Mouse (Mus musculus): ENCODE results near the gene Midn. TPM values are rescaled to one million over a fixed set of nuclear protein-coding genes. Genes with fewer than 3 reads are reported as not detected.

Midn gene
- polyA plus RNA-seq, 1 experiment from 2014 or later, result 67.1 TPM

DNA sequence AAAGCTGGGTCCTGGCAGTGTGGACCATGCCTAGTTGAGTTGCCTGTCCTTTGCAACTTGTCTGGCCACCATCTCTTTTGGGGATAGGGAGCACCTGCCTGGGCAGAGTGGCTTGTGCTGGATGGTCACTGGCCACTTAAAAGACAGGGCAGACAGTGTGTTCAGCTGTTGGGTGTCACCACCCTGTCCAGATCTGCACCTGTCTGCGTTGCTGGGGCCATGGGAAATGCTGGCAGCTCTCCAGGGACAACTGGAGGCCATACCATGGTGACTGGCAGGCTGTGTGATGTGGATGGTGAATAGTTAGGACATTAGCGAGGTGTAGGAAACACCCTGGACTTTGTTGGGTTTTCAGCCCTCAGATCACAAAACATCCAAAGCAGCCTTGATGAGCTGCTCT is 27.9 kb upstream of the Midn start:
- DNase-seq (ENCODE audit: low spot score), result no peak
- Histone ChIP-seq H3K36me3 (ENCODE audit: control insufficient read depth, insufficient read depth, low read length) (peaks cover 5% of the 10 kb centered on the region; the same call in 1 of the 2 replicates), H3K27me3 (ENCODE audit: control insufficient read depth, insufficient read depth, low read length) (no peaks in the 10 kb centered on the region), H3K27ac (ENCODE audit: low read depth, low read length) (no peak overlapping the region), H3K9ac (ENCODE audit: low read depth, low read length) (no peak overlapping the region), H3K4me1 (replicated peaks; ENCODE audit: control insufficient read depth, insufficient read depth, low read length) (peaks cover 16% of the 10 kb centered on the region), H3K4me2 (replicated peaks; ENCODE audit: low read depth, low read length) (no peak overlapping the region), H3K9me3 (ENCODE audit: control insufficient read depth, low read length) (no peaks in the 10 kb centered on the region), H3K4me3 (ENCODE audit: low read depth, low read length) (no peak overlapping the region)
- 88% methylated on average over 2 of the region's 2 CpGs for WGBS
- ATAC-seq (ENCODE audit: low FRiP score), result no peak

DNA sequence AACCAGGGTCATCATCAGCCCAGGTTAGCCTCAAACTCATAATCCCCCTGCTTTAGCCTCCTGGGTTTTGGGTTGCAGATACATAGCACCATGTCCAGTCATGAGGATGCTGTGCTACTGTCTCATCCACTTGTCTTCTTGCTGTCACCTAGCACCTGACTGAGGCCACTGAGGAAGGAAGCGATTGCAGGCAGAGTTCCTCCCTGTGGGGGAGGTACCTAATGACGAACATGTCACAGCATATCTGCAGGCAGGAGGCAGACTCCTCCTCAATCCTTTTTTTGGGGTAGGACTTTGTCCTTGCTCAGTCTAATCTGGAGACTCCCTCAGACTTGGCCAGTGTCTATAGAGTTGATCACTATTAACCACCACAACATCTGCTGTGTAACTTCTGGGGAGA is 26.4 kb upstream of the Midn start:
- no peak overlapping the region for H3K27ac ChIP-seq (ENCODE audit: low read depth, low read length)
- H3K4me1 ChIP-seq (replicated peaks; ENCODE audit: control insufficient read depth, insufficient read depth, low read length), result peaks cover 16% of the 10 kb centered on the region
- DNase-seq (ENCODE audit: low spot score), result no peak
- H3K36me3 ChIP-seq (ENCODE audit: control insufficient read depth, insufficient read depth, low read length), result peaks cover 16% of the 10 kb centered on the region; the same call in 1 of the 2 replicates
- H3K4me2 ChIP-seq (replicated peaks; ENCODE audit: low read depth, low read length), result no peak overlapping the region
- no peak overlapping the region for H3K9ac ChIP-seq (ENCODE audit: low read depth, low read length)
- H3K27me3 ChIP-seq (ENCODE audit: control insufficient read depth, insufficient read depth, low read length), result no peaks in the 10 kb centered on the region
- no peak overlapping the region for H3K4me3 ChIP-seq (ENCODE audit: low read depth, low read length)
- H3K9me3 ChIP-seq (ENCODE audit: control insufficient read depth, low read length), result no peaks in the 10 kb centered on the region
- no peak for ATAC-seq (ENCODE audit: low FRiP score)
- 87% methylated on average over 2 of the region's 2 CpGs for WGBS

DNA sequence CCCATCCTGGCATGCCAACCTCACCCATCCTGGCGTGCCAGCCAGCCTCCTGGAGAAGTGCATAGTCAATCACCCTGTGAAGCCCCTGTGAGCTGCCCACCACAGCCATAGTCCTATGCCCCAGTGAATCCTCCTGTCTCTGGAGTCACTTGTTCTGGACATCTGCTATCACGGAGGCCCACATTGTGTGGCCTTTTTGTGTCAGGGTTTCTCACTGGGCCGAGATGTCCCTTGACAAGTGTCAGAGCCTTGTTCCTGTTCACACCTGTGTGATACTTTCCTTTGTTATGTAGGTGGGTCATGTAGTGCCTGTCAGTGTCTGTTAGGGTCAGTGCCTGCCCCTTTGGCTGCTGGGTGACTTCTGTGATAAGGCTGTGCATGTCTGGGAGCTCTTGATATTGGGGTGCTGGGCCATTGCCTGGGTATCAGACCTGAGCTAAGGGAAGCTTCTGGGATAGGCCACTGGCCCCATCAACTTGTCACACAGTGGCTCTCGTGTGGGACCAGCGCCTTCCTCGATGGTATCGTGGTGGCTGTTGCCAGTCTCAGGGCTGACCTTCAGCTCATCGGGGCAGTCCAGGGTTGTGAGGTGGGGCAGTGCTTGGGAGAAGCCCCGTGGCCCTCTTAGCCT is 24.0 kb upstream of the Midn start:
- H3K27me3 ChIP-seq (ENCODE audit: control insufficient read depth, insufficient read depth, low read length), result no peaks in the 10 kb centered on the region
- no peak overlapping the region for H3K27ac ChIP-seq (ENCODE audit: low read depth, low read length)
- H3K4me3 ChIP-seq (ENCODE audit: low read depth, low read length), result no peak overlapping the region
- H3K9ac ChIP-seq (ENCODE audit: low read depth, low read length), result no peak overlapping the region
- H3K36me3 ChIP-seq (ENCODE audit: control insufficient read depth, insufficient read depth, low read length), result peaks cover 17% of the 10 kb centered on the region; the same call in 1 of the 2 replicates
- ATAC-seq (ENCODE audit: low FRiP score) (no peak), DNase-seq (ENCODE audit: low spot score) (no peak)
- no peaks in the 10 kb centered on the region for H3K9me3 ChIP-seq (ENCODE audit: control insufficient read depth, low read length)
- WGBS, result 93% methylated on average over 9 of the region's 9 CpGs
- H3K4me1 ChIP-seq (replicated peaks; ENCODE audit: control insufficient read depth, insufficient read depth, low read length), result no peaks in the 10 kb centered on the region
- no peak overlapping the region for H3K4me2 ChIP-seq (replicated peaks; ENCODE audit: low read depth, low read length)

- ATAC-seq (ENCODE audit: low FRiP score), result no peak
- Histone ChIP-seq H3K4me1 (replicated peaks; ENCODE audit: control insufficient read depth, insufficient read depth, low read length) (peaks cover 11% of the 10 kb centered on the region), H3K27me3 (ENCODE audit: control insufficient read depth, insufficient read depth, low read length) (no peaks in the 10 kb centered on the region; the same call in 1 of the 2 replicates)
These were observed 20.2 kb upstream of the Midn start for GRCm38 (mm10) chr10:80127920-80128319.

DNA sequence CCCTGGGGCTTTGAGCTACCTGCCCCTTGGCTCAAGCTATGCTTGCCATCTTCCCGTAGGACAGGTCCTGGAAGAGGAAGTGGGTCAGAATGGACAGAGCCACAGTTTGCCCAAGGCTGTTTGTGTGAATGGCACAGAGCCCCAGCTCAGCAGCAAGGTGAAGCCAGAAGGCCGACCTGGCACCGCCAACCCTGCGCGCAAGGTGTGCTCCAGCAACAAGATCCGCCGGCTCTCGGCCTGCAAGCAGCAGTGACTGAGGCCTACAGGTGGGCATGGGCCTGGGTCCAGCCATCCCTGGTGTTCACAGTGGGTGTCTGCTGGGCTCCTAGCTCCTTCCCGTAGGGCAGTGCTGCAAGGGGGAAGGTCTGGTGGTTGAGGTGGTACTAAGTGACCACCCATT is 18.2 kb upstream of the Midn start:
- Histone ChIP-seq H3K4me2 (replicated peaks; ENCODE audit: low read depth, low read length) (no peak overlapping the region), H3K27me3 (ENCODE audit: control insufficient read depth, insufficient read depth, low read length) (peaks cover 2% of the 10 kb centered on the region; the same call in 1 of the 2 replicates), H3K27ac (ENCODE audit: low read depth, low read length) (no peak overlapping the region), H3K4me3 (ENCODE audit: low read depth, low read length) (no peak overlapping the region), H3K36me3 (ENCODE audit: control insufficient read depth, insufficient read depth, low read length) (peaks cover 25% of the 10 kb centered on the region), H3K9me3 (ENCODE audit: control insufficient read depth, low read length) (no peaks in the 10 kb centered on the region), H3K9ac (ENCODE audit: low read depth, low read length) (no peak overlapping the region), H3K4me1 (replicated peaks; ENCODE audit: control insufficient read depth, insufficient read depth, low read length) (peaks cover 11% of the 10 kb centered on the region)
- ATAC-seq (ENCODE audit: low FRiP score), result no peak
- DNase-seq (ENCODE audit: low spot score), result no peak
- 92% methylated on average over 9 of the region's 9 CpGs for WGBS

More at GRCm38 (mm10) chr10:80127920-80128319, 20.2 kb upstream of the Midn start:
- H3K9me3 ChIP-seq (ENCODE audit: control insufficient read depth, low read length), result no peaks in the 10 kb centered on the region
- 93% methylated on average over 8 of the region's 8 CpGs for WGBS
- peaks cover 27% of the 10 kb centered on the region for H3K36me3 ChIP-seq (ENCODE audit: control insufficient read depth, insufficient read depth, low read length)
- no peak overlapping the region for H3K4me2 ChIP-seq (replicated peaks; ENCODE audit: low read depth, low read length)
- no peak overlapping the region for H3K9ac ChIP-seq (ENCODE audit: low read depth, low read length)
- no peak overlapping the region for H3K27ac ChIP-seq (ENCODE audit: low read depth, low read length)
- H3K4me3 ChIP-seq (ENCODE audit: low read depth, low read length), result no peak overlapping the region
- DNase-seq (ENCODE audit: low spot score), result no peak

DNA sequence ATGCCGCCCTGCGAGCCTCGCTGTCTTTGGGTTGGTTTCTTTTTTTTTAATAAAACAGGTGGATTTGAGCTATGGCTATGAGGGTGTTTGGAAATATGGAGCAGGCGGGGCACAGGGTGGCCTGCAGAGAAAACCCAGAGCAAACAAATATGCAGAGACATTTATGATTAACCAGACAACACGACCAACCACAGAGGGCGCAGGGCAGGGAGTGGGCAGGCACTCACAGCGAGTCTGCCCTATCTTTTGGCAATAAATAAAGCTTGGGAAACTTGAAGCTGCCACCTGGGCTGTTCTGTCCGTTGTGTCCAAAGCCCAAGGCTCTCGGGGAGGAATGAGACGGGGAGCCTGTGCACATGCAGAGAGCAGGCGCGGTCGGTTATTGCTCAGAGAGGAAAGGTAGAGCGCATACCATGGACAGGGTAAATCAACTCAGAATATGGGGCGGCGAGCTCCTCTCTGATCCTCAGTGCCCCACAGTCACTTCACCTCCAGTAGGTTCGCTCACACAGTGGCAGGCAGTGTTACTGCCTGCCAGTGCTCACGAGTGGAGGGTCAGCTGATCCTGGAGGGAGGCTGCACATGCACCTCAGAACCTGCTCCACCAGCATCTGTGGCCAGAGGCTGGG is 17.6 kb upstream of the Midn start:
- DNase-seq (ENCODE audit: low spot score), result peak; percentile 17
- 83% methylated on average over 18 of the region's 18 CpGs for WGBS
- Histone ChIP-seq H3K4me2 (replicated peaks; ENCODE audit: low read depth, low read length) (peak overlapping the region; percentile 8; the same call in 1 of the 2 replicates), H3K4me1 (replicated peaks; ENCODE audit: control insufficient read depth, insufficient read depth, low read length) (peaks cover 11% of the 10 kb centered on the region), H3K9me3 (ENCODE audit: control insufficient read depth, low read length) (no peaks in the 10 kb centered on the region), H3K27ac (ENCODE audit: low read depth, low read length) (no peak overlapping the region), H3K9ac (ENCODE audit: low read depth, low read length) (no peak overlapping the region), H3K27me3 (ENCODE audit: control insufficient read depth, insufficient read depth, low read length) (peaks cover 4% of the 10 kb centered on the region; the same call in 1 of the 2 replicates), H3K4me3 (ENCODE audit: low read depth, low read length) (no peak overlapping the region), H3K36me3 (ENCODE audit: control insufficient read depth, insufficient read depth, low read length) (peaks cover 19% of the 10 kb centered on the region)
- ATAC-seq (ENCODE audit: low FRiP score), result no peak

DNA sequence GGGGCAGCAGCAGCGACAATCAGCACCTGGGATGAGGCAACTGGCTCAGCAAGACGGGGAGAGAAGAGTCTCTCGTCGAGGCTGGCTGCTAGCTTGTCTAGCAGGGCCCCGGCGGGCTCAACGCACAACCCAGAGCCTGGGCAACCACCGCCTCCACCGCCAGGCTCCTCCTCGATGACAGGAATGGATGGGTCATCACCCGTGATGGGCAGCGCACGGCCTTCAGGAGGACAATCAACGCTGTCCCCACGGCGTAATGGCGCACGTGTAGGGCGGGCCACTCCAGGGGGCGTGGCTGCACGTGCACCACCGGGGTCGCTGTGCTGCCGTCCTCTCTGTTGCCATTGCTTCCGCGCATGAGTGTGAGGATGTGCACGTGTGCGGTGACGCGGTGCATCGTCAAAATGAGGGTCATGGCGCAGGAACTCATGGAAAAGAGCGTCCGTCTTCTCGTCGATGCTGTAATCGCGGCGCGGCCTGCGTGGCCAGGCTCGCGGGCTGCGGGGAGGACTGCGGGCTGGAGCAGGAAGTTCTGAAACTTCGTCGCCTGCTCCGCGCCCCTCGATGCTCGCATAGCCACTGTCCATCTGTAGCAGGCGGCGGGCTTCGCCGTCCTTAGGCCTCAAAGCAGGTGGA is 16.6 kb upstream of the Midn start:
- Histone ChIP-seq H3K27ac (ENCODE audit: low read depth, low read length) (no peak overlapping the region; the same call in 1 of the 2 replicates), H3K4me2 (replicated peaks; ENCODE audit: low read depth, low read length) (peak overlapping the region; percentile 8; the same call in 1 of the 2 replicates), H3K4me3 (ENCODE audit: low read depth, low read length) (no peak overlapping the region), H3K36me3 (ENCODE audit: control insufficient read depth, insufficient read depth, low read length) (peaks cover 12% of the 10 kb centered on the region), H3K27me3 (ENCODE audit: control insufficient read depth, insufficient read depth, low read length) (peaks cover 11% of the 10 kb centered on the region; the same call in 1 of the 2 replicates), H3K4me1 (replicated peaks; ENCODE audit: control insufficient read depth, insufficient read depth, low read length) (peaks cover 11% of the 10 kb centered on the region), H3K9ac (ENCODE audit: low read depth, low read length) (no peak overlapping the region), H3K9me3 (ENCODE audit: control insufficient read depth, low read length) (no peaks in the 10 kb centered on the region)
- WGBS, result 15% methylated on average over 46 of the region's 55 CpGs
- DNase-seq (ENCODE audit: low spot score) (peak; percentile 71), ATAC-seq (ENCODE audit: low FRiP score) (peak; percentile 56)

DNA sequence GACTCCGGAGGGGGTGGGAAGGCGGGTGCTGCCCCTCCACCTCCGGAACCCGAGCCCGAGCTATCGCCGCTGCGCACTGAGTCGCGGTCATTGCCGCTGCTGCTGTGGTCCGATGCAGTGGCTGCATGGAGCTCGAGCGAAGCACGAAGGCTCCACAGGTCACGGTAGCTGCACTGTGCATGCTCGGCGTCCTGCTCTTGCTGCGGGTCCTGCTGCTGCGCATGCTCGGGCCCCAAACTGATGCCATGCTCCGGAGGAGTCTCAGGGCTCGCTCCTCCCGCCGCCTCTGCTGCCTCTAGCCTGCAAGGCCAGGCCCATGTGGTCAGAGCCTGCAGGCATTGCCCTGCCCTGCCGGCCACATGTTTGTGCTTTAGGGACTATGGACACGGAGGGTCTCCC is 16.1 kb upstream of the Midn start:
- Histone ChIP-seq H3K27ac (ENCODE audit: low read depth, low read length) (no peak overlapping the region; the same call in 1 of the 2 replicates), H3K36me3 (ENCODE audit: control insufficient read depth, insufficient read depth, low read length) (peaks cover 11% of the 10 kb centered on the region), H3K4me1 (replicated peaks; ENCODE audit: control insufficient read depth, insufficient read depth, low read length) (peaks cover 16% of the 10 kb centered on the region), H3K4me3 (ENCODE audit: low read depth, low read length) (no peak overlapping the region), H3K27me3 (ENCODE audit: control insufficient read depth, insufficient read depth, low read length) (peaks cover 15% of the 10 kb centered on the region), H3K9ac (ENCODE audit: low read depth, low read length) (no peak overlapping the region), H3K9me3 (ENCODE audit: control insufficient read depth, low read length) (no peaks in the 10 kb centered on the region), H3K4me2 (replicated peaks; ENCODE audit: low read depth, low read length) (no peak overlapping the region; the same call in 1 of the 2 replicates)
- WGBS, result 26% methylated on average over 27 of the region's 27 CpGs
- ATAC-seq (ENCODE audit: low FRiP score) (peak; percentile 25; the same call in 1 of the 2 replicates), DNase-seq (ENCODE audit: low spot score) (peak; percentile 53)
